Mouse (Mus musculus) brain, embryonic 14.5 days (tissue): ENCODE measurements around the gene Cenpi.

ENCODE experiments used
- CTCF ChIP-seq: fragments of 200-500 bp; IDR thresholded peaks from 2 replicates; pipeline ENCODE4 v1.5.1; 2012; ENCODE audit warnings: inconsistent platforms, mild to moderate bottlenecking, moderate library complexity, borderline replicate concordance; ENCODE audit not compliant: insufficient read depth, insufficient read length; ENCODE audit errors: extremely low read depth
- POLR2A ChIP-seq: fragments of 200-500 bp; IDR thresholded peaks from 2 replicates; pipeline ENCODE4 v1.6.1; 2012; ENCODE audit warnings: mild to moderate bottlenecking, inconsistent platforms, borderline replicate concordance; ENCODE audit not compliant: poor library complexity, insufficient read depth, insufficient read length, severe bottlenecking; ENCODE audit errors: extremely low read depth

DNA sequence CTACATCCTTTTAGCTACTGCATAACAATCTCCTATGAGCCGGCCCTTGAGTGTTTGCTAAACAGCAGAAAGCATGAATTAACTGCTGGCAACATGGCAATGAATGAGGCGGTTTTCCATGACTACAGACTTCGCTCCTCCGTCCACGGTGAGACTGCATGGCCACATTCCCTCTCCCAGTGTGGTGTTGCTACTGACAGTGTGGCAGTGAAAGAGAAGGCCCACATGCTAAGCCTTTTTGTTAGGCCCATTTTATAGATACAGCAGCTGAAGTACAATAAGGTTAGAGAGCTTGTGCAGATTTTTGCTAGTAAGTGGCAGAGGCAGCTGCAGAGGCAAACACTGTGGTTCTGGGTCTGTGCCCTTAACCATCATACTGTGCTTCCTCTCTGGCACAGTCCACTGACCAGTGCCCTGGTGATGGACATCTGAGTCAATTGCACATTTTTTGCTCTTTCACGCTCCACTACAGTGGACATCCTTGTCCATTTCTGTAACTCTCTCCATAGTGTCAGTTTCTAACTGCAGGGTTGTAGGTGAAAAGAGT, 101.5 kb downstream of the Cenpi start:
- TF ChIP-seq CTCF (no peak), POLR2A (no peak)
